Mouse (Mus musculus): ENCODE data around the gene Plcxd2.
A peak's percentile ranks its signal among the peaks of the same experiment; 100 is the strongest.

Plcxd2 gene

DNA sequence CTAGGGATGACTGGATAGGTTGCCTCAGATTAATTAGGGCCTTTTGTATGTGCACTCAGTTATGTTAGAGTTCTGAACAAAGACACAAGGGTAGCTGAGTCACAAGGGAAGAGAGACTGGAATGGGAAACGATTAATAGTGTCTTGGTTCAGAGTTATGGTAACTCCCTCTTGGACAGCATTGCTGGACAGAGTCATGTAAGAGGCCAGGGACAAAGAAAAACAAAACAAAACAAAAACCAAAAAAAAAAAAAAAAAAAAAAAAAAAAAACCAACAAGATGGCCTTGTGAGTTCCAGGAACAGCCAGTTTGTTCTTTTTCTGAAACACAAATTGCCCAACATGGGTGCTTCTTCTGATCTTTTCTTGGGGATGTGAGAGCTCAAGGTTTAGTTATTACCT is 23.8 kb downstream of the Plcxd2 start:
- DNase-seq (ENCODE audit: low spot score), result no peak

GRCm38 (mm10) chr16:45984610-45985606 is 25.1 kb downstream of the Plcxd2 start:
- DNase-seq (ENCODE audit: low spot score), result no peak

- no peak for DNase-seq (ENCODE audit: low spot score)
Measured at GRCm38 (mm10) chr16:45976251-45976650, 33.8 kb downstream of the Plcxd2 start.

DNA sequence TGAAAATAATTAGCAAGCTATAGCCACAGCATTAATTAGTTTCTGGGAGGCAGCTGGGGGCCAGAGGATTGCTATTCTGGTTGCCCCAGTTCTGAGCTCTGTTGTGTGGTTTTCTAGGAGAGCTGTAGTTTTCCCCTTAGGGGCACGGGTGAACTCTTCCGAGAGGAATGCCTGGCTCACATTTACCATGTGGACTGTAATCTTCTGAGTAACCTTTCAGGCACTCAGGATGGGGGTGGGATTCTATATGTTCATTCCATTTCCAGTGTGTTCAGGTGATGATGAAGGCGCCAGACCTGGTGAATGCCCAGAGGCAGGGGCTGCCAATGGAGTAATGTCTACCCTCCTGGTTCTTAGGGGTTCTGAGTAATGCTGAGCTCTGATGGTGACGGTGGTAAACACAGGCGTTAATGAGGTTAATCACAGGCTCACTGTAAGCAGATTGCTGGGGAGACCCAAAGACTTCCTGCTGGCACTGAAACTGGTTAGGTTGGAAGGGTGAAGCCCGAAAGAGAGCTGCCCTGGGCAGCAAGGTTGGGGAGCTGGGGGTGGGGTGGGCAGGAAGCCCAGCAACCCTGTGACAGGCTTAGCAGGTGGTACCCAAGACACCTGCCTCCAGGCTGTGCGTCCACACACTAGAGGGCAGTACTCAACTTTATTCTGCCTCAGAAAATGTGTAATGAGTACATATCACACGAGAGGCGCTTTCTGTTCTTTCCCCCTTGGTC is 35.9 kb downstream of the Plcxd2 start:
- no peak for DNase-seq (ENCODE audit: low spot score)

DNA sequence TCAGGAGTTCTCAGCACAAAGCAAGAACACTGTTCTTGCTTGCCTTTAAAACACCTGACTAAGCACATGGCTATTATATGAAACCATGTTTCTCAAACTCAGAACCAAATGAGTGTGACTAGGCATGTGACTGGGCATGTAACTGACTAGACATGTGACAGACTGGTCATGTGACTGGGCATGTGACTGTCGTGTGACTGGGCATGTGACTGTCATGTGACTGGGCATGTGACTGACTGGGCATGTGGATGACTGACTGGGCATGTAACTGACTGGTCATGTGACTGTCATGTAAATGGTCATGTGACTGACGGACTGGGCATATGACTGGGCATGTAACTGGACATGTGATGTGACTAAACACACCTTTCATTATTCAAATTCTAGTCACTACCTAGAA is 39.8 kb downstream of the Plcxd2 start:
- no peak for DNase-seq (ENCODE audit: low spot score)

GRCm38 (mm10) chr16:45968716-45969115 is 41.3 kb downstream of the Plcxd2 start:
- DNase-seq (ENCODE audit: low spot score), result no peak

- DNase-seq (ENCODE audit: low spot score), result peak; percentile 55
Measured at GRCm38 (mm10) chr16:45967471-45967870, 42.5 kb downstream of the Plcxd2 start.

- DNase-seq (ENCODE audit: low spot score), result no peak
Measured at GRCm38 (mm10) chr16:45966604-45967003, 43.4 kb downstream of the Plcxd2 start.

GRCm38 (mm10) chr16:45964777-45965176 is 45.2 kb downstream of the Plcxd2 start:
- DNase-seq (ENCODE audit: low spot score), result no peak

- DNase-seq (ENCODE audit: low spot score), result no peak
Measured at GRCm38 (mm10) chr16:45963837-45964236, 46.2 kb downstream of the Plcxd2 start.

DNA sequence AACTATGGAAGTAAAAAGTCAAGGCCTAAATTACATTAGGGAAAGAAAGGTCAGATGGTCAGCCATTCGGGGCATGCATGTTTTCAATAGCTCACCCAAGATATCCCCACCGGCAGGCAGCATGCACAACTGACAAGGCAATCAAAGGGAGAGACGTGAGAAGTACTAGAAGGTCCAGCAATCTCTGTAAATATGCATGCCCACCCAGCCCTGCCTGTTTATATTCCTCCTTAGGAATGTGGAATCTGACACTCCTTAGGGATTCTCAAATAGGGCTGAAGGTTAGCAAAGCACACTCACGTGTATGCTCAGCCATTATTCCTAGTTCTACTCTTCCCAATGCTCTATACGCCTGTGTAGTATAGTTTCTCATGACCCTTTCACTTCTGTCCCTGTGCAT is 46.9 kb downstream of the Plcxd2 start:
- no peak for DNase-seq (ENCODE audit: low spot score)

- DNase-seq (ENCODE audit: low spot score), result no peak
Measured at GRCm38 (mm10) chr16:45960978-45961377, 49.0 kb downstream of the Plcxd2 start.

DNA sequence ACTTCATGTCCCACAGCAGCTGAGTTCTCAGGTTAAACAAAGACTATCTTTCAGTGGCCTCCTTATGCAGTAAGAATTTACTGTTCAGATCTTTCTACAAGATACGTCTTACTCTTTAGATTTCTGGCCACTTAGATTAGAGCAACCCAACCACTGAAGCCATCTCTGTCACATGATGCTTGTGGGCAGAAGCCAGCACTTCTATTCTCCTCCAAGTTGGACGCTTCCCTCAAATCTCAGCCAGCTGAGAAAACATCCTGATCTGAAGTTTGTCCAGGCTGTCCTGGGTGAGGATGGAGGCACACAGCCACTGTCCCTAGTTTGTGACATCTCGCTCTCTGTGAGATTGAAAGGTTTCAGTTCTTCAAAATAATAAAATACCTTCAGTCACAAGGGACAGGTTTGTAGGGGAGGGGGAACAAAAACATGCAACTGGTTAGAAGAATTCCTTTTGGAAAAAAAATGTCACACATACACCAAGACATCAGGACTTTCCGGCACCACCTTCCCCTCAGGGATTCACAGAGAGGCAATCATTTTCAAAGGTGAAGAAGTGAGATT is 53.5 kb downstream of the Plcxd2 start:
- DNase-seq (ENCODE audit: low spot score), result no peak

GRCm38 (mm10) chr16:45953394-45953793 is 56.6 kb downstream of the Plcxd2 start, which contains the start of gene Phldb2:
Gene Phldb2, minus strand, starts transcription at chr16:45953598.
- DNase-seq (ENCODE audit: low spot score), result no peak

DNA sequence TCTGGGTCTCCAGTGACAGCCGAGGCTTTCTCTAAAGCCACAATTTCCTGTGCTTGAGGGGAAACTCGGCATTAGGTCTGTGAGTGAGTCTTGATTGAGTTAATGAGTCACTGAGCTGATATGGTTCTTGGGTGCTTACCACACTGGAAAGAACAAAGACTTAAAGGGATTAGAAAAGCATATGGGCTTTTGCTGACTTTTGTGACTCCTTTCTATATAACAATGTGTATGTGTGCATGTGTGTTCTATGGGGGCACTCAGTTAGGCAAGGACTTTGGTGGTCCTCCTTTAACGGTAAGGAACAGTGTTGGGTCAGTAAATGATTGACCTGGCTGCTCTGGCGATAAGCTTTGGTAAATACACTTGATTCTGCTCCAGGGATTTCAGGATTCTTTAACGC is 57.5 kb downstream of the Plcxd2 start:
- DNase-seq (ENCODE audit: low spot score), result no peak

DNA sequence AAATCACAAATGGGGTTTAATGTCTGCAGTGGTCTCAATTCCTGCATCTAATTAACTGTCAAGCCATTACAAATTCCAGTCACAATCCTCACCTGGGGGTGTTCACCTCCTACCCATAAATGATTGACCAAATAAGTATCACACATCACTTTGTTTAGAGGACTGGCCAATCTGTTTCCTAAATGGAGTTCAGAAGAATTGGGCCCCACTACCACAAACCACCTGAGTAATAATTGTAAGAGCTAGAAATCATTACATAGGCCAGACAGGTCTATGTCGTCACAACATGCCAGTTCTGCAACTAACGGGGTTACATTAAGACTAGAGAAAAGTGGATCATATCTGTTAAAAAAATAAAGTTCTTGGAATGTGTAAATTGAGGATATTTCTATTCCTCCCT is 58.0 kb downstream of the Plcxd2 start:
- DNase-seq (ENCODE audit: low spot score), result no peak

DNA sequence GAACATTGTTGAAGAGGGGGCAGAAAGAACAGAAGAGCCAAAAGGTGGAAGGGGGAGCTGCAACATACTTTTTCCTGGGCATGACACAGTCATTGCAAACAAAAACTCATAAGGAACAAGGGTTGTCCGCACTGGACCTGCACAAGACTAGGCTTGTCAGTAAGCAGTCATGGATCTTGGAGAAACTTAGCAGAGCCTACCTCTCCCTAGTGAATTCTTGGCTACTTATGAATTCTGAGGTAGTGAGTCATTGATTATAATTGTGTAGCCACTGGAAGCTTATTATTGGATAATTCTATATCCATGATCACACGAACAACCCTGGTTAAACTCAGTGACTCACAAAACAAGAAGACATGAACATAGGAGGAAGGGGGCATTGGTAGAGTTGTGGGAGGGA is 63.7 kb downstream of the Plcxd2 start:
- DNase-seq (ENCODE audit: low spot score), result no peak

DNA sequence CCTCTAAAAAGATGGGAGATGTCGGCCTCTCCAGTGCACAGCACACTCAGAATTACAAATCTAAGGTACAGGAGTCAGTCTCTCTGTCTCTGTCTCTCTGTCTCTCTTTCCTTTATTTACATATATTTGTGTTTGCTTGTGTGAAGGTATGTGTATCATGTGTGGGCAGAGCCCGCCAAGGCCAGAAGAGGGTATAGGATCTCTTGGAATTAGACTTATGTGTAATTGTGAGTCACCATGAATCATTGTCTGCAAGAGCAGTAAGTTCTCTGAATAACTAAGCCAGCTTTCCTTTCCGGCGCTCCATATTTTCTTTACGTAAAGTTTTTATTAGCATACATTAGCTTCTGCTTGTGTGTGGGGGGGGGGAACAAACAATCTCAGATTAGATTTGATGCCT is 64.4 kb downstream of the Plcxd2 start:
- DNase-seq (ENCODE audit: low spot score), result no peak

GRCm38 (mm10) chr16:45945174-45945631 is 64.8 kb downstream of the Plcxd2 start:
- DNase-seq (ENCODE audit: low spot score), result no peak

GRCm38 (mm10) chr16:45942169-45942891 is 67.7 kb downstream of the Plcxd2 start:
- DNase-seq (ENCODE audit: low spot score), result no peak

DNA sequence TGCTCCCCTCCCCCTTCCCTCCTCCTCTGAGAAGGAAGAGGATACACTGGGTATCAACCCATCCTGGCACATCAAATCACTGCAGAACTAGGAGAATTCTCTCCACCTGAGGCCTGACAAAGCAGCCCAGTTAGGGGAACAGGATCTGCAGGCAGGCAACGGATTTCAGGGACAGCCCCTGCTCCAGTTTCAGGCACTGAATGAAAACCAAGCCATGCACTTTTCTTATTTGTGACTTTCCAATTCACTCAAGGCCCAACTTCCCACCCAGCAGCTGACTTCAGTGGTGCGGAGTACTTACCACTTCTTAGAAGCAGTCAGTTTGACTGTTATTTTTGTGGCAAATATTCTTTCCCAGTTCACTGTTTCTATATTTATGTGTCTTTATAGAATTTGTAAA is 69.3 kb downstream of the Plcxd2 start:
- DNase-seq (ENCODE audit: low spot score), result no peak

DNA sequence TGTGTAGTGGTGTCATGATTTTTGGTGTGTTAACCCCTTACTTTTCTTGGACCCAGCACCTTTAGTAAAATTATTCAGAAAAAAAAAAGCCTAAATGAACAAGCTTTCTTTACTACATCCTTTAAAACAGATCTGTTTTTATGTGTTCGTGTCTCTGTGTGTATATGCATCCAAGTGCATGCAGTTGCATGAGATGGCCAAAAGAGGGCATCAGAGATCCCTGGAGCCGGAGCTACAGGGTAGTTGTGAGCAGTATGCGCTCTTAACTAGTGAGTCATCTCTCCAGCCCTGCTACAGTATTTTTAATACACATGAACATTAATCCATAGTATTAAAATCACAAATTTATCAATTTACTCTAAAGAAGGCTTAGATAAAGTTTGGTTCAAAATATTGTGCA is 70.6 kb downstream of the Plcxd2 start:
- DNase-seq (ENCODE audit: low spot score), result no peak
